8 mouse cellular contexts compared by ENCODE assay signal in the genomic region with DNA sequence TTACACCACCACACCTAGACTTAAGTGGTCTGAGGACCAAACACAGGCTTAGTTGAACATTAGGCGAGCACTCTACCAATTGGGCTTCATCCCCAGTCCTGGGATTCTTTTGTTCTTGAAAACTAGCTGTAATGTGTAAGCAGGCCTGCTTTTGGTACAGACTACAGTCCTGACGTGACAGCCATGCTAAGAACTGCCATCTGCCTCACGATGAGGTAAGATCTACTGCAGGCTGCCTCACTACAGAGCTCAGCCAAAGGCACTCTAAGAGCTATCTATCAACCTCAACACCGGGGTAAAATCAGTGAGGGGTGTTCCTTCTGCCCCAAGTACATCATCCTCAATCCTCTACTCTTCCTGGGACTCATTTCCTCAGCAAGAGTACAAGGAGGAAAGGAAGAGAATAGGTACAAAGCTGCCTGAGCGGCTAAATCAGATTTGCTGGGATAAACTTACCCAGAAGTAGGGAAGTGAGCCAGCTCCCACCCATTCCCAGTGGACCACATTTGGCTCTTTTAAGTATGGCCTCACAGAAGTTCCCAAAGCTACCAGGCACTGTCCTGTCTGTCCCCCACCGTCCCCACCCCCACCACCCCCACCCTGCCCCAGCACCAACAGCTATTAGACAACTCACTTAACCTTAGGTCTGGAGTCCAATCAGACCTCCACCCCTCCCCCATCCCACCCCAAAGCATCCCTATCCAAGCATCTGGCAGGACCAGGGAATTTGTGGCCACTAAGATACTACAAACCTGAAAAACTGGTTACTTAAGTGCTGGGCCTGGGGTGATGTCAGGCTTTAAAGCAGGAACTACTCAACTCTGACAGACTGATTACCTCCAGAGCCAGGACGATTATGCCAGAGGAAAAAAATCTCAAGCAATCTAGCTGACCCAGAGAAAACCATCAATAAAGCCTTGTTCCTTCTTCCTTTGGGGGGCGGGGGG. TPM values are rescaled to one million over a fixed set of nuclear protein-coding genes. Genes with fewer than 3 reads are reported as not detected.
DNase-seq lines count a peak whose midpoint lies in the region; ATAC-seq and TF ChIP-seq lines count a peak whose summit lies in the region.

No protein-coding gene starts in this region.

- no peaks in the 10 kb centered on the region for H3K27me3 ChIP-seq in heart, adult 2 months (ENCODE audit: control insufficient read depth, insufficient read depth, low read length)
- no peaks in the 10 kb centered on the region for H3K27me3 ChIP-seq in embryonic facial prominence, embryonic 15.5 days

- no peak for TF ChIP-seq POLR2A in heart, adult 2 months (IDR thresholded peaks at IDR 0.05; ENCODE audit: insufficient read depth, low read depth, low read length)

- H3K79me2 ChIP-seq in heart, adult 2 months (replicated peaks; ENCODE audit: control insufficient read depth, insufficient read depth, low read length), result peaks cover 9% of the 10 kb centered on the region

- no peak for DNase-seq in heart, adult 2 months
- no peak for DNase-seq in heart, adult 11 months
- DNase-seq in MN1 (ENCODE audit: low spot score), result peak; percentile 80
- peak; percentile 44 for DNase-seq in kidney, postnatal 14 days
- DNase-seq in left cerebral cortex, postnatal 14 days (ENCODE audit: low spot score in 2 of 2), result no peak
- no peak for DNase-seq in right cerebral cortex, postnatal 4 days
- no peak for DNase-seq in T-cell, adult 2 months (ENCODE audit: low spot score)

- H3K27ac ChIP-seq in heart, adult 2 months, result peak overlapping the region; percentile 61
- peak overlapping the region; percentile 81 for H3K27ac ChIP-seq in embryonic facial prominence, embryonic 15.5 days (replicated peaks)

- WGBS in heart, adult 2 months, result 13% methylated on average over 8 of the region's 8 CpGs
- WGBS in embryonic facial prominence, embryonic 15.5 days, result 23% methylated on average over 8 of the region's 8 CpGs

- H3K9ac ChIP-seq in heart, adult 2 months (ENCODE audit: low read depth, low read length), result peak overlapping the region; percentile 30
- no peak overlapping the region for H3K9ac ChIP-seq in embryonic facial prominence, embryonic 15.5 days

- H3K9me3 ChIP-seq in embryonic facial prominence, embryonic 15.5 days (replicated peaks), result no peaks in the 10 kb centered on the region

- no peak for TF ChIP-seq CTCF in heart, adult 2 months (IDR thresholded peaks at IDR 0.05)

- H3K4me3 ChIP-seq in heart, adult 2 months, result no peak overlapping the region
- H3K4me3 ChIP-seq in embryonic facial prominence, embryonic 15.5 days (replicated peaks), result no peak overlapping the region

- H3K4me2 ChIP-seq in embryonic facial prominence, embryonic 15.5 days (replicated peaks), result no peak overlapping the region

- H3K4me1 ChIP-seq in heart, adult 2 months (ENCODE audit: control insufficient read depth, insufficient read depth, low read length), result peaks cover 55% of the 10 kb centered on the region
- H3K4me1 ChIP-seq in embryonic facial prominence, embryonic 15.5 days, result peaks cover 74% of the 10 kb centered on the region

- intact Hi-C loops in heart, adult 2 months (cut with DNase I), result no loop called here
- intact Hi-C loops in left cerebral cortex, postnatal 14 days (cut with DNase I), result no loop called here

- no peak for TF ChIP-seq EP300 in heart, adult 2 months (IDR thresholded peaks at IDR 0.05; ENCODE audit: insufficient read depth, low read depth, low read length)

- H3K36me3 ChIP-seq in heart, adult 2 months (ENCODE audit: control insufficient read depth, insufficient read depth, low read length), result peaks cover 65% of the 10 kb centered on the region
- peaks cover 32% of the 10 kb centered on the region for H3K36me3 ChIP-seq in embryonic facial prominence, embryonic 15.5 days

- ATAC-seq in embryonic facial prominence, embryonic 15.5 days (ENCODE audit: insufficient number of reproducible peaks, low FRiP score, low TSS enrichment, low read depth), result no peak; the same call in 1 of the 2 replicates

RNA-seq across cellular contexts. Expression of a gene that starts 19.8 kb away (rescaled TPM):
- 100 to 1,000 TPM in 1 of 2 experiments, 10 to 100 TPM in 1; 98.9 to 116 TPM for total RNA-seq in heart, adult 2 months (2021)
- 34.0 and 53.7 TPM in 2 replicates for polyA plus RNA-seq in heart, adult 2 months (2012; rRNA removed)
- 39.8 and 44.2 TPM in 2 replicates for polyA plus RNA-seq in embryonic facial prominence, embryonic 15.5 days (2015; fragmentation: Nextera tagmentation; extraction: Ambion mirVana)
- total RNA-seq in left cerebral cortex, postnatal 14 days (2021), result 10 to 100 TPM; 25.8 to 25.9 TPM

Comparison
In these comparisons a context has a peak if more than half of its experiments do, and no peak if none do; other contexts are left out.
1. DNase-seq: peak in MN1 (single experiment) and kidney, postnatal 14 days (single experiment); none in heart, adult 2 months (0 of 2), heart, adult 11 months (single experiment), left cerebral cortex, postnatal 14 days (0 of 2), right cerebral cortex, postnatal 4 days (single experiment) and T-cell, adult 2 months (single experiment).